Mouse (Mus musculus) cerebellum, adult 9-10 months (tissue): ENCODE measurements around the gene Tie1.
A peak's percentile ranks its signal among the peaks of the same experiment; 100 is the strongest.

Experiments
- DNase-seq: peaks from one replicate; pipeline ENCODE4 v3.0.0; 2022

Tie1 gene

DNA sequence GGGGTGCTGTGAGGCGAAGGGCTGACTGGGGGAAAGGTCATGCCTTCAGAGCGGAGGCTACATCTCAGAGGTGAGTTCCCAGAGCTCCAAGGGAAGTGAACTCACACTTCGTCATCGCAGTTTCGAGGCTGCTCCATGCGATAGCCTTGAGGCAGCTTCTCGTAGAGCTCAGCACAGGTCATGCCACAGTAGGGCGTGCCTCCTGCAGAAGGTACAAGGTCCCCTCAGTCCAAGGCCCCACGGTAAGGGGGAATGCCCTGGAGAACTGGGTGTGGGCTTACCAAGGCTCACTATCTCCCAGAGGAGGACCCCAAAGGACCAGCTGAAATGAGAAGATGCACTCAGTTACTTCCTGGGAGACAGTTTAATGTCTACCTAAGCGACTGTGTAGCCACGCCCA, 17.2 kb downstream of the Tie1 start:
- DNase-seq, result no peak

DNA sequence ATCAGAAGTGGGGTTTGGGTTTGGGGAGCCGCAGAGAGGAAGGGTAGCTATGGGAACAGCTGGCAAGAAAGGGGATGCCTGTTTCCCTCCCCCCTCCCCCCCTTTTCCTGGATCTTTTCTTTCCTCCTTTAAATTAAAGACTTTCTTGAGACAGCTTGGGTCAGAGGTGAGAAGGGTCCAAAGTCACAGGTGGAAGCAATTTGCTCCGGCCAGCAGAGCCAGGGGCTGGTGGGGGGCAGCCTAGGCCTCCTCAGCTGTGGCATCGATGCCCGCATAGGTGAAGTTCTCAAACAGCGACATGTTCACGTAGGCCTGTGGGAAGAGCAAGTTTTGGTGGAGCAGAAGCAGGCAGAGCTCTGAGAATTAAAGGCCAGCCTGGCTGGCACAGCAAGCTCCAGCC, 18.6 kb downstream of the Tie1 start:
- DNase-seq, result no peak

DNA sequence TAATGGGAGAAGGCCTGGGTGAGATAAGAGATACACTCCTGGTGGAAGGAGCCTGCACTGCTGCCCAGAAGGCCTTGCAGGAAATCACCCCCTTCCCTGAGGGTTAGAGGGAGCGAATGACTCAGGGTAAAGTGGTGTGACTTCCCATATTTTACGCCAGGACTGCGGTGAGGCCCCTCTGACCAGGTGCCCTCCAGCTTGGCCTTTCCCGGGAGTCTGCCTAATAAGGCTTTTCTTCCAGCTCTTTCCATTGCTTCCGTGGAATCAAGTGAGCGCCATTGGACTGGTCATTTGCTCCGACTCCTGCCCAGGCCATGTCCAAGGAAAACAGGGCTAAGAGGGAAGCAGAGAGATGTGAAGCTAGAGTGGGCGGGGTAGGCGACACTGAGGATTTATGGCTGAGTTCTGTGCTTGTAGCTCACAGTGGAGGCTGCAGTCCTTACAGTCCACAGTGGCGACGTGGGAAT, 24.1 kb downstream of the Tie1 start:
- DNase-seq, result no peak

DNA sequence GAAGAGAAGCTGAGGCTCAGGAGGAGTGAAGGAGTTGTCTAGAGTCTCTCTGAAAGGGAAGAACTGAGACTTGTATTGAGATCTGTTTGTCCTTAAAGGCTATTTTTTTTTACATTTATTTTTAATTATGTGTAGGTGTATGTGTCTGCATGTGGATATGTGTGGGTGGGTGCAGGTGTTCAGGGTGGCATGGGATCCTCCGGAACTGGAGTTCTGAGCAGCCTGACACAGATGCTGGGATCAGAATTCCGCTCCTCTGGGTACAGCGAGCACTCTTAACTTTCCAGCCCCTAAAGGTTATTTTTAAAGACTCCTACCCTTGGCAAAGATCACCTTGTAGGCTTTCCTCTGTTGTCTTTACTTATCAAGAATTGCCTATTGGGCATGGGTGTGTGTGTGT, 24.9 kb downstream of the Tie1 start:
- DNase-seq, result no peak

DNA sequence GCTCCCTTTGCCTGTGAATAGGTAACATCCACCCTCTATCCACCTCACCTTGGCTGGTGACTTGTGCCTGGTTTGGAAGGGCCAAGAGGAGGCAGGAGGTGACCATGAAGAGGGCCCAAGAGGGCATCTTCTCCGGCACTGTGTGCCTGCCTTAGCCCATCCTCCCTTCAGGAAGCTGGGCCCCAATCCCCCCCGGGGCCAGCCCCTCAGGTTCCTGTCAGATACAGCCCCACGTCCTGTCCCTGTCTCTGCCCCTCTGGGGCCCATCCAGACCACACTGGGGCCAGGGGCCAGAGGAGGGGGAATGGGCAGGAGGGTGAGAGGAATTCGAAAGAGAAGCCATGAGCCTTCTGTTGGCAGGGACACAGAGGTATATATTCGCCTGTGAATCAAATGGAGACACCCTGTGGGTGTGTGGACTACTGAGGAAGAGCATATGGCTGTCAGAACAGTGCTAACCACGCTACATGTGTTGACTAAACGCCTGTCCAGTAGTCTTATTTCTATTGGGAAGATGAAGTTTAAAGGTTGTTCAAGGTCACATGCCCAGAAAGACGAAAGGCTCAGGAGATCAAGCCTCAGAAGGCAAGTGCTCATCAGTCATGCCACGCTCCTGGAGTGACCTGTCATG, 32.4 kb downstream of the Tie1 start, which contains the start of gene Mpl:
Mpl (minus strand) TSS at position 169 of the 631 bp plus-strand sequence.
- DNase-seq, result no peak

DNA sequence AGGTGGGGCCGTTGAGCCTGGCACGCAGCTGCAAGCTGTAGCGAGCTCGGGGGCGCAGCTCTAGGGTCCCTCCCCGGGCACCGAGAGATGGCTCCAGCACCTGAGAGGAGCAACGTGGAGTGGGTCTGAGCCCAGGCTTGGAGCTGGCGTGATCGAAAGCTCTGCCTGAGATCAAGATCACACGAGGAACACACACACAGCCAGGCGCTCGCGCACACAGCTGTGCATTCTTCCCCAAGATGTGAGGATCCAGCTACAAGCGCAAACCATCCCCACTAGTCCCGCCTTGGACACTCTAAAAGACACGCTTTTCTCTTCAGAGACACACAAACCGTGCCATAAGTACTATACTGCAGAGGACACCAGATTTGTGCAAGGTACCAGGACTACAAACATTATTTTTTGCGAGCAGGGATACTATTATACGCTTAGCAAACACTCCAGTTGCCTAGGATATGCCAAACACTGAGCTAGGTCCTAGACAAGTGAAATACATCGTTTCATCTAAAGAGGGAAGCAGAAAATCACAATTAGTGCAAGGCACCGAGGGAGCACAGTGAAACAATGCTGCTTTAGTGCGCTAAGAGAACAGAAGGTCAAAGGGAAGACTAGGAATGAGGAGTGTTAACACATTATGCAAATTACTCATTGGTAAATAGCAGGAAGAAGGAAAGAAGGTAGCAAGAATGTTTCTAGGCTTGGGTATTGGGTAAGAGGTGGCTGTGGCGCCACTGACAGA, 43.3 kb downstream of the Tie1 start:
- DNase-seq, result no peak

DNA sequence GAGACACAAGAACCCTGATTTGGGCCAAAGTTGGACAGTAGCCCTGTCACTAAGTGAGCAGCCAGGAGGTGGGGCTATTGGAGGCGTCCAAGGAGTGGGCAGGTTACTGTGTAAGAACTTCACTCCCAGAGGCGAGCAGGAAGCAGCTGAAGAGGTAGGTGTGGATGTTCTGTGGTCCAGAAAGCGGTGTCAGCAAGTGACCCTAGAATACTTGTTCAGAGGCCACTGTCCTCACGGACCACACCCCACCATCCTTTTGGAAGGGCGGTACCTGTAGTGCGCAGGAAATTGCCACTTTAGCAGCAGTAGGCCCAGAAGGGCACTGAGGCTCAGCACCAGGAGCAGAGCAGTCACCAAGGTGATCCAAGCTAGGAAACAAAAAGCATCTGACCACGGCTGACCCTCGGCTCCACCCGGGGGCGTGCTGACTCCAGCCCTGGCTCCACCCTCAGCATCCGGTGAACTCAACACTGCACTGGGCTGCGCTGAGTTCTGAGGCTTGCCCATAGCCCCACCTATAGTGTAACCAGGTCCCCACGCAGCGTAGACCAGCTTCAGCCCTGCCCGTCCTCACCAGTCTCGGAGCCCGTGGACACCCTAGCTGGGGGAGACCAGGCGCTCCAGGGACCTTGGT, 44.0 kb downstream of the Tie1 start:
- DNase-seq, result no peak

DNA sequence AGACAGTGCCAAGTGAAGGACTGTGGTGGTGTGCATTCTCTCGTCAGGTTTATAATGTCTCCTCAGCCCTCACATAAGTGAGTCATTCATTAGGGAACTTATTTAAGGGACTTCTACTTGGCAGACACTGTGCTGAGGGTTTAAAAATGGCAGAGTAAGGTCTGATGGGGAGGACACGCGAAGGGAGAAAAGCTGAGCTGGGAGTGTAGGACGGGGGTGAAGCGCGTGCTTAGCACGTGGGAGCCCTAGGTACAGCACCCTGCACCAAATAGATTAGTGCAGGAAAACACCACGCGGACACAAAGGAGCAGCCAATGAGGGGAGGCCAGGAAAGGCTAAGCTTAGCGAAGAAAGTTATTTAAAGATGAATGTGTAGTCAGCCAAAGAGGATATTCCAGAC, 44.8 kb downstream of the Tie1 start:
- DNase-seq, result no peak

DNA sequence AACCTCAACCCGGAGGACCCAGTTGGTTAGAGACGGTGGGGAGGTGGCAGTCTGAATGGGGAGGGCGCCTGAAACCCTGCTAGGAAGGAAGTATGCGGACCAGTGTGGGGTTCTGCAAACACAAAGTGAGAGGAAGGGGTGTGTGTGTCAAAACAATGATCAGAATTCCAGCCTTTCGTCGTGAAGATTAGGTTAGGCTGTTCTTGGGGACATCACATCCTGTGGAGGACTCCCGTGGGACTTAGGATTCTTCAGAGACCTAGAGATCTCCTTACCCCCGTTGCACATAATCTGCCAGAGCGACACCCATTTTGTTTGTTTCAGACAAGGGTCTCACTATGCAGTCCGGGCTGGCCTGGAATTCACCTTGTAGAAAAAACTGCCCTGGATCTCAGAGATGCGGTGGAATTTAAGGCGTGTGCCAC, 52.0 kb downstream of the Tie1 start:
- DNase-seq, result no peak

DNA sequence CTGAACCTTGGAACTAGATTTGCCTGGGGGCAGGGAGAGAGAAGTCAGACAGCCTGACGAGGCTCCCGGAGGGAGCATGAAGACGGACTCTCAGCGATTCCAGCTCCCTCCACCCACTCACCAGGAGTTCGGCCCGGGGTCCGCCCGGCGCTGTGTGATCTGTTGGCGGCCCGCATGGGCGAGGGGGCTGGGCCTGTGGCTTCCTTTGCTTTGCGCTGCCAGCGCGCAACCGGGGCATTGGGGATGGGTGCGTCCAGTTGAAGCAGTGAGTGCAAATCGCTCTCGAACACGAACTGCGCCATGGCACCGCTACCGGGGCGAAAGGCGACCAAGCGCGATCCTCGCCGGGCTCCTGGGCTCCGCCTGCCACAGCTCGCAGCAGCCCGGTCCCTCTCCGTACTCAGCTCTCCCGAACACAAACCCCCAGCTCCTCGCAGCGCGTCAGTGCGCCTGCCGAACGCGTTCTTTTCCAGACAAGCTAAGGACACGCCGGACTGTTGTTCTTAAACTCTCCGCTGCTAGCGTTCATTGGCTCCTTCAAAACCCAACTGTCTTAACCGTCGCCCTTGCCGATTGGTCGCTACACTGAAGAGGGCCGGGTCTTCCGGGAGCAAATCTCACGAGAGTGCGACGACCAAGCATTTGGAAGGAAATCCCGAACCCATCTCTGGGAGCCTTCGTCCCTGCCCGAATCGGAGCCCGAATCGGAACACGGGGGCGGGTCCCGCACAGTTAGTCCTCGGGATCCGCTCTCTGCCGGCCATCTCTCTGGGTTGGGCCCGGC, 52.8 kb downstream of the Tie1 start, which contains the start of gene Cdc20:
Cdc20 (minus strand) TSS at position 533 of the 784 bp plus-strand sequence.
- DNase-seq, result peak; percentile 77

DNA sequence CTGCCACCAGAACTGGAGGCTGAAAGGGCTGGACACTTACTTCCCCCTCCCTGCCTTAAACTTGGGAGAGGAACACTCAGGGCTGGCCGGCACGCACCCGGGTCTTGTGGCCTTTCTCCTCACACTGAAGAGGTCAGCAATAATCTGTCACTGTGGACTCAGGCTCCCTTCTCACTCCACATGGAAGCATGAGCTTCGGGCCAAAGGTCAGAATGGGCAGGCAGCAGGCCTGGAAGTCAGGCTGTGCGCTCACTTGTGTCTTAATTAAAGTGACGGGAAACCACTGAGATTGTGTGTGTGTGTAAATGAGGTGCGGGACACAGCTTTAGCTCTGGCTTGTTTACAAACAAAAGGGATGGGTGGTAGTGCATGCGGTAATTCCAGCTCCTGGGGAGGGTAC, 57.5 kb downstream of the Tie1 start:
- no peak for DNase-seq

DNA sequence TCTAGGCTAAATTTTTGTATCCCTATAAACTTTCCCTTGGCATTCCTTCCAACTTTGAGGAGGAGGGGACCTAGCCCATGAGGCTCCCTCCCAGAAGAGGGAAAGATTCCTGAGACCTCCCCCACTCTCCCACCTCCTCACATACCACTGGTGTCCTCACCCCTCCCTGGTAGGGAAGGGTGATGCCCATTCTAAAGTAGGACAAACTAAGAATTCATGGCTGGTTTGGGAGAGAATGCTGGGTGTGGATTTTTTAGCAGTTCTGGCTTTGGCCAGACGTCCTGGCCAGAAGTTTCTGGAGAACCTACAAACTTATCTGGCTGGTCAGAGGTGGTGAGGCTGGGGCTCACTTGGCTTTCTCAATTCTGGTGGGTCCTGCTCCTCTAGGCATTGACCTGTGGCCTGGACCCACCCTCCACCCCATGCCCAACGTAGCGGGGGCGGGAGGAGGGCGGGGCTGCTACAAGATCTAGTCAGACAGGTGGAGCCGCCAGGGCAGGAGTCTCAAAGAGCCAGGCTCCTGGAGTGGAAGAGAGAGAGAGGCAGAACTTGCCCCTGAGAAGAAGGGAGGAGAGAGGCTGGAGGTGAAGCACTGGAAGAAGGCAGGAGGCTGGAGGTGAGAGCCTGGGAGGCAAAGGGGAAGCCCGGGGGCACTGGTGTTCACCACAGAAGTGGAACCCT, 60.5 kb downstream of the Tie1 start:
- DNase-seq, result no peak

DNA sequence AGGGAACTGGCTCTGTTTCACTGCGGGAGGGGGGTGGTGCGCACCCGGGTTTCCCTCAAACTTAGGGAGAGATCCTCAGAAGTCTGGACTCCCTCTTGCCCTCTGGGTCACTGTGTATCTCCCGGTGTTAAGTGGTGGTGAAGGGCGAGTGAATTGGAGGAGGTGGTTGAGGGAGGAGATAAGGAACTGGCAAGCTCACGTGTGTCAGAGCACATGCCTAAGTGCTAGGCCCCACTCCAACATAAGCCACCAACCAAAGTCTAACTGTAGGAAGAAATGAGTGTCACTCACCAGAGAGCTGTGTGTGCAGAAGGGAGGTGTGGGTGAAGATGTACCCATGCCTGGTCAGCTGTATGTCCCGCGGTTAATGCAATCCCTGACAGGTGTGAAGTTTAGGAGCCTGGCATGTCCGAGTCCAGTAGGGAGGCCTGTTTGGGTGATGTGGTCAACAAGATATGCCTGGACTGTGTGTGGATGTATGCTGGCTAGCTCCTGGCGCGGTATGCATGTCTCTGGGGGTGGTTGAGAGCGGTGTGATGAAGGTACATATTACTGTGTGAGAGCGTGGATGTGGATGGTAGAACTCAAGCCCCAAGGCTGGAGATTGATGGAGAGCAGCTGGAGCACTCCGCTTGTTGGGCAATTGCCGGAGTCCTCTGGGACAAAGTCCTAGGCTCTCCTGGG, 61.2 kb downstream of the Tie1 start:
- no peak for DNase-seq

DNA sequence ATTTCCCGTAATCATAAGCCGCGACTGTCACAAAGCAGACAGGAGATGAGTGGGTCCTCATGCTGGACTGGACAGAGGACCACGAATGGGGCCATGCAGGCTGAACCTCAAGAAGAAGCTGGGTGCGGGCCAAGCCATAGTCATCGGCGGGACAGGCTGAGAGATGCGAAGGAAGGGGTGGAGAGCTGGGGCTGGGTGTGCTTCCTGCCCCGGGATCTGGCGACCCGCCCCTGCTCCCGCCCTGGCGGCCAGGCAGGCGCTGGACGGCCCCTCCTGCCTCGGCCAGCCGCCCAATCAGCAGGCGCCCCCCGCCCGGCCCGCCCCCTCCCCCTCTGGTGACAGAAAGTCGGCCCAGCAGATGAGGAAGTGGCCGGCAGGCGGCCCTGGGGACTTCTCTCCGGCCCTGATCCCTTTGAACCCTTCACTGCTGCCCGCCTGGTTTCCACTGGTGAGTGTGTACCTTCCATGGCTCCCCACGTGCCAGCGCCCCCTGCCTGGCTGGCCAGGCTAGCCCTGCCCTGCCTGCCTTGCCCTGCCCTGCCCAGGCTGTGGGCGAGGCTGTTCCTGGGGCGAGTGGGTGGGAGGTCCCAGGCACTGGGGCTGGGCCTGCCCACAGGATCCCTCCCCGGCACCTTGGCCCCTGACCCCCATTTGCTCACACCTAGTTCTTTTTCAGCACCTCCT, 62.0 kb downstream of the Tie1 start, which contains the start of gene Elovl1:
Elovl1 (plus strand) TSS at position 326 of the 684 bp plus-strand sequence.
- DNase-seq, result peak; percentile 65

DNA sequence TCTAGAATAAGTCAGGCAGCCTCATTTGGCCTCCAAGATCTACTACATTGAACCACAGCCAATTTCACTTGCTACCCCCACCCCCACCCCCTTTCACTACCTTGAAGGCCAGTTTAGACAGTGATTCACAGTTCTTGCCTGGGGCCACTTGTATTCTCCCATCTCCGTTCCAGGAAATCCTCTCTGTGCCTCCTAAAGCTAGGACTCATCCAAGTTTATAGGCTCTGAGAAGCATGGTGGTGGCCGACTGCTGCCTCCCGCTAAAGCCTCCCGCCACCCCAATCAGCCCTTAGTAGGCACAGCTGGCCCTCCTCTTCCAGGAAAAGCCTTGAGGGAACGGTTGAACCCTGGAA, 62.5 kb downstream of the Tie1 start:
- DNase-seq, result no peak

DNA sequence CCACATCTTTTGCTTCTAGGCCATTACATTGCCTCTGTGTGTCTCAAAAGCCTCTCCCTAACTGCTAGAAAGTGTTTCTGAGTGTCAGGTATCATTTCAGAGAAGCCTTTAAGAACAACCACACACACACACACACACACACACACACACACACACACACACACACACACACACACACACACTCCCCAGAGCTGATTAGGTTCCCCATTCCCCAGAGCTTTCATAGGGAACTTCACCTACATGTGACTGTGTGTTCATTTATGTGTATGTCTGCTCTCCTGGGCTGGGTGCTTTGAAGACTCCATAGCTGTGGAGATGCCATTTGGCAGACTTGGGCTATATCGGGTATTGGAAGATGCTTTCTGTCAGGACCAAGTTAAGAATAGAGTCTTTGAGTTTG, 64.5 kb downstream of the Tie1 start:
- DNase-seq, result no peak

DNA sequence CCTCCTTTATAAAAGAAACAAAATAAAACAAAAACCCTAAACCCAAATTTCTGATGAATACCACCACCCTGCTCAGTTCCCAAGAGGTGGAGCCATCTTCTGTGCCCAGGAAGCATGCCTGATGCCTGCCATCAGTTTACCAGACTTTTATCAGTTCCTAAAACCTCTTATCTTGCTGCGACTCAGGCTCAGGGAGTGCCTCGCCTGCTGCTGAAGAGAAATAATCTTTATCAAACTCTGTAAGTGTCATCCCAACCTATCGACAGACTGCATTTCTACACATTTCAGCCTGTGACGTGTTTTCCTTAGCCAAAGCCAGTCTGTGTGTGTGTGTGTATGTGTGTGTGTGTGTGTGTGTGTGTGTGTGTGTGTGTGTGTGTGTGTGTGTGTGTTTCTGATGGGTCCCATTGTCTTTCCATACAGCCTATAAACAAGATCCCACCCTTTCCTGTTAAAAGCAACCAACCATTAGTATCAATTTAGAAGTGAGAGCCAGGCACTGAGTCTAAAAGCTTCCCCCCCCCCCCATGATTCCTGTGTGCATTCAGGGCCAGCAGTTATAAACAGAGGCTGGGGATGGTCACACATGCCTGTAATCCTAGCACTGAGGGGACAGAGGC, 65.2 kb downstream of the Tie1 start:
- DNase-seq, result no peak

DNA sequence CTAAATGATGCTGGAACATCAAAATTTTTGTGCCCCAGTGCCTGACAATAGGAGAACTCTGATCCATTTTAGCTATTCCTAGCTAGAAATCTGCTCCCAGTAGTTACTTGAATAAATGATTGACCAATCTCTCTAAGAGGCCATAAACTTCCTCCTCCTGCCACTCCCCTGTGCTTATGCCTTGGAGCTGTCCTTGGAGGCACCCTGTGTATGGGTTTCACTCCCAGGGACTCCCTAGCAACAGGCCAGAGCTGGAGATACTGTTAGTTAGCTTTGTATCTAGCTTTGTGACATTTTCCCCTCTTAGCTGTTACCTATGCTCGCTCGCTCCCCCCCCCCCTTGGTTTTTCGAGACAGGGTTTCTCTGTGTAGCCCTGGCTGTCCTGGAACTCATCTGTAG, 68.5 kb downstream of the Tie1 start:
- DNase-seq, result no peak
